Mouse (Mus musculus): ENCODE data around the gene Tmem165. TPM values are rescaled to one million over a fixed set of nuclear protein-coding genes. Genes with fewer than 3 reads are reported as not detected.

The Tmem165 gene
- polyA plus RNA-seq, 1 experiment = 36.3 TPM

DNA sequence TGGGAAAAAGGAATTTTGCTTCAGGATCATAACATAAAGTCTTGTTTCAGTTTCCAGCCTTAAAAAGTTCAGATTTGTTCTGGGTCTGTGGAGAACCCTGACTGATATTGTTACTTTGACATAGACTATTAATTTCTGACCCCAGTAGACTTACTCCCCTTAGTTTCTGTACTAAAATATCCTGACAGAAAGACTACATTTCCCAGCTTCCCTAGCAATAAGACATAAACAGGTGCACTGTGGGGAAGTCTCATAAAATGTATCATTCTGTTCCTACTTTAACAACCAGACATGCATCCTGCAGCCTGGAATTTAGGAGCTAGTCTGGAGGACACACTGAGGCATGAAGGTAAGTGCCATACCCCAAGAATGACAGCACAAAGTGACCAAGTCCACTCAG is 12.6 kb upstream of the Tmem165 start:
- H3ac ChIP-seq (ENCODE audit: control insufficient read depth, insufficient read length, low read depth) = no peak overlapping the region
- TF ChIP-seq USF1 (IDR thresholded peaks at IDR 0.05; ENCODE audit: low read depth) (no peak), MAX (IDR thresholded peaks at IDR 0.05) (no peak), MYOG (IDR thresholded peaks at IDR 0.05; ENCODE audit: control insufficient read depth, extremely low read depth, insufficient read length) (no peak), FOSL1 (IDR thresholded peaks at IDR 0.05; ENCODE audit: insufficient read depth, low read length, poor library complexity, severe bottlenecking) (no peak), CTCF (IDR thresholded peaks at IDR 0.05; ENCODE audit: control insufficient read depth, insufficient read depth, insufficient read length) (no peak), CEBPB (IDR thresholded peaks at IDR 0.05; ENCODE audit: low read depth) (no peak)
- H3K4me3 ChIP-seq (ENCODE audit: insufficient read depth, poor library complexity, severe bottlenecking) = no peak overlapping the region
- H3K27me3 ChIP-seq (ENCODE audit: control insufficient read depth, insufficient read depth, insufficient read length) = no peaks in the 10 kb centered on the region
- H3K79me2 ChIP-seq (ENCODE audit: control insufficient read depth, insufficient read depth) = no peaks in the 10 kb centered on the region
- H3K79me3 ChIP-seq (ENCODE audit: low read depth) = no peaks in the 10 kb centered on the region
- no peaks in the 10 kb centered on the region for H3K36me3 ChIP-seq (ENCODE audit: control insufficient read depth, insufficient read depth)

- TF ChIP-seq MAX (IDR thresholded peaks at IDR 0.05) (no peak), USF1 (IDR thresholded peaks at IDR 0.05; ENCODE audit: low read depth) (no peak), MYOD1 (IDR thresholded peaks at IDR 0.05; ENCODE audit: control insufficient read depth, insufficient read length, low read depth) (no peak), FOSL1 (IDR thresholded peaks at IDR 0.05; ENCODE audit: insufficient read depth, low read length, poor library complexity, severe bottlenecking) (no peak), MYOG (IDR thresholded peaks at IDR 0.05; ENCODE audit: control insufficient read depth, extremely low read depth, insufficient read length) (no peak)
- H3K36me3 ChIP-seq (ENCODE audit: control insufficient read depth, insufficient read depth) = no peaks in the 10 kb centered on the region
- no peak overlapping the region for H3K4me3 ChIP-seq (ENCODE audit: insufficient read depth, poor library complexity, severe bottlenecking)
- H3ac ChIP-seq (ENCODE audit: control insufficient read depth, insufficient read length, low read depth) = no peak overlapping the region
- no peaks in the 10 kb centered on the region for H3K79me3 ChIP-seq (ENCODE audit: low read depth)
- no peaks in the 10 kb centered on the region for H3K27me3 ChIP-seq (ENCODE audit: control insufficient read depth, insufficient read depth, insufficient read length)
- no peaks in the 10 kb centered on the region for H3K79me2 ChIP-seq (ENCODE audit: control insufficient read depth, insufficient read depth)
Measured at GRCm38 (mm10) chr5:76175051-76175450, 8.6 kb upstream of the Tmem165 start.

DNA sequence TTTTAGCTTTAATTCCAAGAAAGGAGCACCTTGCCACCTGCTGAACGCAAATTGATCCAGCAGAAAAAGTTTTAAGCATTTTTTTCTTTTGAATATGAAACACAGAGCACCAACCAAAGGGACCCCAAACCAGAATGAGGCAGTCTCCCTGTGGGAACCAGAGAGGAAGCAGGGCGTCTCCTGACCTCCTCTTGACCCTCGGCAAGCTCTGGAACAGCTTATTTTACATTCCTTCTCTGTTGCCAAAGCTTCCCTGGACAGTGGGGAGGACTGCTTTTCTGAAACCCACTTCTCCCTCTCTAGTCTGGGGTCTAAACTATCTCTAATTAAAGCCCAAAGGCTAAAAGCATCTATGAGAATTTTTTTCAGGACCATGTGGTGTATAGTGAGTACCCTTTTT is 7.3 kb upstream of the Tmem165 start:
- TF ChIP-seq CTCF (IDR thresholded peaks at IDR 0.05; ENCODE audit: control insufficient read depth, insufficient read depth, insufficient read length) (no peak), FOSL1 (IDR thresholded peaks at IDR 0.05; ENCODE audit: insufficient read depth, low read length, poor library complexity, severe bottlenecking) (no peak), MYOG (IDR thresholded peaks at IDR 0.05; ENCODE audit: control insufficient read depth, extremely low read depth, insufficient read length) (no peak), USF1 (IDR thresholded peaks at IDR 0.05; ENCODE audit: low read depth) (no peak), CEBPB (IDR thresholded peaks at IDR 0.05; ENCODE audit: low read depth) (no peak), MYOD1 (IDR thresholded peaks at IDR 0.05; ENCODE audit: control insufficient read depth, insufficient read length, low read depth) (no peak), MAX (IDR thresholded peaks at IDR 0.05) (no peak)
- Histone ChIP-seq H3ac (ENCODE audit: control insufficient read depth, insufficient read length, low read depth) (no peak overlapping the region), H3K27me3 (ENCODE audit: control insufficient read depth, insufficient read depth, insufficient read length) (no peaks in the 10 kb centered on the region), H3K36me3 (ENCODE audit: control insufficient read depth, insufficient read depth) (no peaks in the 10 kb centered on the region), H3K4me3 (ENCODE audit: insufficient read depth, poor library complexity, severe bottlenecking) (no peak overlapping the region), H3K79me2 (ENCODE audit: control insufficient read depth, insufficient read depth) (no peaks in the 10 kb centered on the region), H3K79me3 (ENCODE audit: low read depth) (no peaks in the 10 kb centered on the region)

DNA sequence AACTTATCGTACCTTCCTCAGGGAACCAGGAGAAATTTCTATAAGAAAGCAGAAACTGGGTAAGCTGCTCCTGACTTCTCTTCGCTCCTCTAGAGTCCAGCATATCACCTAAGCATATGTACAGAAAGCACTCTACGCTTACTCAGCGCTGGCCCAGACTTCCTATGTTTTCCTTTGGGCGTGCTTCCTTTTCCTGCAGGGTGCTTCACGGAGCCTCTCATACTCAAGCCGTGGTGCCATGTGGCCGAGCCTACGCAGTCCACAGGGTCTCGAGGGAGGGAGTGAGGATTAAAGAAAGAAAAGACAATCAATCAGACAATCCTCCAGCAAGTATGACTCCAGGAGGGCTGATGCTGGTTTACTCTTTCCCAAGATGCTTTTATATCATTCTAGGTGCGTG is 6.8 kb upstream of the Tmem165 start:
- no peak overlapping the region for H3ac ChIP-seq (ENCODE audit: control insufficient read depth, insufficient read length, low read depth)
- H3K79me3 ChIP-seq (ENCODE audit: low read depth) = no peaks in the 10 kb centered on the region
- H3K79me2 ChIP-seq (ENCODE audit: control insufficient read depth, insufficient read depth) = no peaks in the 10 kb centered on the region
- H3K27me3 ChIP-seq (ENCODE audit: control insufficient read depth, insufficient read depth, insufficient read length) = no peaks in the 10 kb centered on the region
- no peak overlapping the region for H3K4me3 ChIP-seq (ENCODE audit: insufficient read depth, poor library complexity, severe bottlenecking)
- no peaks in the 10 kb centered on the region for H3K36me3 ChIP-seq (ENCODE audit: control insufficient read depth, insufficient read depth)
- TF ChIP-seq CTCF (IDR thresholded peaks at IDR 0.05; ENCODE audit: control insufficient read depth, insufficient read depth, insufficient read length) (no peak), MAX (IDR thresholded peaks at IDR 0.05) (no peak), FOSL1 (IDR thresholded peaks at IDR 0.05; ENCODE audit: insufficient read depth, low read length, poor library complexity, severe bottlenecking) (no peak)

- no peak overlapping the region for H3K4me3 ChIP-seq (ENCODE audit: insufficient read depth, poor library complexity, severe bottlenecking)
- H3ac ChIP-seq (ENCODE audit: control insufficient read depth, insufficient read length, low read depth) = no peak overlapping the region
- TF ChIP-seq MAX (IDR thresholded peaks at IDR 0.05) (no peak), CTCF (IDR thresholded peaks at IDR 0.05; ENCODE audit: control insufficient read depth, insufficient read depth, insufficient read length) (no peak), MYOG (IDR thresholded peaks at IDR 0.05; ENCODE audit: control insufficient read depth, extremely low read depth, insufficient read length) (no peak), FOSL1 (IDR thresholded peaks at IDR 0.05; ENCODE audit: insufficient read depth, low read length, poor library complexity, severe bottlenecking) (no peak), MYOD1 (IDR thresholded peaks at IDR 0.05; ENCODE audit: control insufficient read depth, insufficient read length, low read depth) (no peak), USF1 (IDR thresholded peaks at IDR 0.05; ENCODE audit: low read depth) (no peak), CEBPB (IDR thresholded peaks at IDR 0.05; ENCODE audit: low read depth) (no peak)
- H3K36me3 ChIP-seq (ENCODE audit: control insufficient read depth, insufficient read depth) = no peaks in the 10 kb centered on the region
- no peaks in the 10 kb centered on the region for H3K79me3 ChIP-seq (ENCODE audit: low read depth)
- no peaks in the 10 kb centered on the region for H3K27me3 ChIP-seq (ENCODE audit: control insufficient read depth, insufficient read depth, insufficient read length)
- no peaks in the 10 kb centered on the region for H3K79me2 ChIP-seq (ENCODE audit: control insufficient read depth, insufficient read depth)
Measured at GRCm38 (mm10) chr5:76177664-76178063, 6.0 kb upstream of the Tmem165 start.

DNA sequence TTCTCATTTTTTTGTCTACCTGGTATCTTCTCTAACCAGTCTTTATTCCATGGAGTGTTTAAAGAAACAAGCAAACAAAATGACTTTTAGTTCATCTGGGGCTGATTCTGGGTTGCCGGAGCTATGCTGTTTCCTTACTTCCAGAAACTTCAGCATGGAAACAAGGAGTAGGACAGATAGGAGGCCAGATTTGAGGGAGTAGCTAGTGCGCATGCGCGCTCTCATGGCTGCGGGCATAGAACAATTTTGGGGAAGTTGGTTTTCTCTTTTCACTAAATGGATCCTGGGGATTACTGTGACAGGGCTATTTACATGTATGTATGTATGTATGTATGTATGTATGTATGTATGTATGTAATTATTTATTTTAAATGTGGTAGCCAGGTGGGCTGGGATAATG is 4.5 kb upstream of the Tmem165 start:
- Histone ChIP-seq H3K27me3 (ENCODE audit: control insufficient read depth, insufficient read depth, insufficient read length) (no peaks in the 10 kb centered on the region), H3K4me3 (ENCODE audit: insufficient read depth, poor library complexity, severe bottlenecking) (no peak overlapping the region), H3ac (ENCODE audit: control insufficient read depth, insufficient read length, low read depth) (no peak overlapping the region), H3K79me2 (ENCODE audit: control insufficient read depth, insufficient read depth) (peaks cover 6% of the 10 kb centered on the region), H3K36me3 (ENCODE audit: control insufficient read depth, insufficient read depth) (no peaks in the 10 kb centered on the region), H3K79me3 (ENCODE audit: low read depth) (no peaks in the 10 kb centered on the region)
- no peak for TF ChIP-seq MYOD1 (IDR thresholded peaks at IDR 0.05; ENCODE audit: control insufficient read depth, insufficient read length, low read depth)
- no peak for TF ChIP-seq USF1 (IDR thresholded peaks at IDR 0.05; ENCODE audit: low read depth)
- TF ChIP-seq CTCF (IDR thresholded peaks at IDR 0.05; ENCODE audit: control insufficient read depth, insufficient read depth, insufficient read length) = no peak
- TF ChIP-seq FOSL1 (IDR thresholded peaks at IDR 0.05; ENCODE audit: insufficient read depth, low read length, poor library complexity, severe bottlenecking) = no peak
- TF ChIP-seq CEBPB (IDR thresholded peaks at IDR 0.05; ENCODE audit: low read depth) = no peak
- no peak for TF ChIP-seq MAX (IDR thresholded peaks at IDR 0.05)
- no peak for TF ChIP-seq MYOG (IDR thresholded peaks at IDR 0.05; ENCODE audit: control insufficient read depth, extremely low read depth, insufficient read length)
